Mouse (Mus musculus): ENCODE results near the gene Cldn14.

Gene Cldn14

GRCm38 (mm10) chr16:93944301-93944700 lies 64.3 kb downstream of the Cldn14 start:
- DNase-seq (ENCODE audit: low spot score), result no peak

- DNase-seq (ENCODE audit: low spot score), result no peak
Observed at GRCm38 (mm10) chr16:93942796-93943502, 65.7 kb downstream of the Cldn14 start.

DNA sequence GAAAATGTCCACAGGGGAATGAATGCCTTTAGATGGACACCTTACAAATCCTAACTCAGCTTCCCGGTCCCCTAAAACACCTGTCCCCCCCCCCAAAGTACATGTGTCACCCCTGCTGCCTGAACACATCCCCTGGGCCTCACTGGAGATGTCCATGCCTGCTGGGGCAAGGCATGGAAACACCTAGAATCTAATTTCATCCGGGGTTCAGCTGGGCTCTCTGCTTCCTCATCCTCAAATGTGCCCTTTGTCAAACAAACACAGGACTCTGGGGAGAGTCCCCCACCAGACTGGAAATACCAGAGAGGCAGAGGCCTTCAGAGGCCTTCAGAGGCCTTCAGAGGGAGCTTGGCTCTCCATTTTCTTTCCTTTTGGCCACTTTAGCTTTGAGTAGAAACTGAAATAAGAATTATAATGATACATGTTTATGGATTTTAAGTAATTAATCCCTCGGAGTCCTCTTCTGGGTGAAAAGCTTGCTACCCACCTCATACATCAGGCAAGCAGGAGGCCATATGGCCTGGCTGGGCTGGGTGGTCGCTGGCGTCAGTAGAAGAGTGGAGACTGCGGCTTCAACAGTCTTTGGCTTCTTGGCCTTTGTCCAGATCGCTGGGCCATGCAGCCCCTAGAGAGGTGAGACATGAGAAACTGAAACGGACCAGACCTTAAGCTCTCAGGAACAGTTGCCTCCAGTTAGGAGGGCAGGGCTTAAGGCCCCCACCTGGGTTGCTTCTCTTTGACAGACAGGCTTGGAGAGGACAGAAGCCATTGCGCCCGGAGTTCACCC lies 66.7 kb downstream of the Cldn14 start:
- no peak for DNase-seq (ENCODE audit: low spot score)

- DNase-seq (ENCODE audit: low spot score), result no peak
Observed at GRCm38 (mm10) chr16:93939961-93940360, 68.7 kb downstream of the Cldn14 start.

GRCm38 (mm10) chr16:93938400-93938846 lies 70.2 kb downstream of the Cldn14 start:
- peak; percentile 83 for DNase-seq (ENCODE audit: low spot score)

DNA sequence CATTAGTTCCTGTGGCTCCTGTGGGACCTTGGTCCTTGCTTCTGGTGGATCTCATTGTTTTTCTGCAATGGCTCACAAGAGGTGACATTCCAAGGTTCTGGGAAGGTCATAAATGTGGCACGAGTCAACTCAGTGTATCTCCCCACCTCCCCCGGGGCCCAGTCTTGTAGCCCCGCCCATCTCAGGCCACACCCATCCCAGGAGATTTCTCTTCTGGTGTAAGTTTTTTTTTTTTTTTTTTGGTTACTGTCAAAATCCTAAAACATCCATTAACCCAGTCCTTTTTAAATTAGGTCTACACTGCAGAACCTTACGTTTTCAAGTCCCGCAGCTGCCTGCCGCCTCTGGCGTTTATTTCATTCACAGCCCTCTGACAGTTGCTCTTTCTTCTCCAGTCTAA lies 73.6 kb downstream of the Cldn14 start:
- no peak for DNase-seq (ENCODE audit: low spot score)

- no peak for DNase-seq (ENCODE audit: low spot score)
Observed at GRCm38 (mm10) chr16:93934588-93934987, 74.0 kb downstream of the Cldn14 start.

- no peak for DNase-seq (ENCODE audit: low spot score)
Observed at GRCm38 (mm10) chr16:93932185-93933168, 76.2 kb downstream of the Cldn14 start.

DNA sequence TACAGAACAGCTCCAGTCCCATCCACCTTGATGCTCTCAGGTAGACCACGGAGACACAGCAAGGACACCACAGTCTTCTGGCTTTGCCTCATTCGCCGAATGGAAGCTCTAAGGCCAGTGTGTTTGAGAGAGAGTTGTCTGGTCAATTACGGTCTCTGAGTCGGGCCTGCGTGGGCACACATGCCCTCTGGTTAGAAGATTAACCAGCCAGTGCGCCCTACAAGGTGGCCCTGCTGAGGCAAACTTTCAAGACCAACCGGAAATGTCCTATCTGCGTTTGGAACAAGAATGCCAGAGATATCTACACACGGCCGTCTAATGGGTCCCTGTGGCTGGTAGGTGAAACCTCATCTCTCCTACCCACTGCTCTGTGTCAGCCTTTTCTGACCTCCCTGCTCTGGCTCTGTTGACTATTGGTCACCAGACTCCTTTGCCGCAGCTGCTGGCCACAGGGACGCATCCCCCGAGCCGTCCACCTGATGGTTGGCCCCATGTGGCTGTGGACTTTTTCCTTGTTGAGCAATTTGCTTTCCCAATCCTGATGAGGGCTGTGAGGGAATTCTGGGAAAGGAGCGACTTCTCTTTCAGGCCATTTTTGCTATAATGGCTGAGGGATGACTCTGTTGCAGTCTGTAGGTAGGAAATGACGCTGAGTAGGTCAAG lies 79.1 kb downstream of the Cldn14 start:
- DNase-seq (ENCODE audit: low spot score), result no peak

- DNase-seq (ENCODE audit: low spot score), result no peak
Observed at GRCm38 (mm10) chr16:93925684-93926247, 82.9 kb downstream of the Cldn14 start.

DNA sequence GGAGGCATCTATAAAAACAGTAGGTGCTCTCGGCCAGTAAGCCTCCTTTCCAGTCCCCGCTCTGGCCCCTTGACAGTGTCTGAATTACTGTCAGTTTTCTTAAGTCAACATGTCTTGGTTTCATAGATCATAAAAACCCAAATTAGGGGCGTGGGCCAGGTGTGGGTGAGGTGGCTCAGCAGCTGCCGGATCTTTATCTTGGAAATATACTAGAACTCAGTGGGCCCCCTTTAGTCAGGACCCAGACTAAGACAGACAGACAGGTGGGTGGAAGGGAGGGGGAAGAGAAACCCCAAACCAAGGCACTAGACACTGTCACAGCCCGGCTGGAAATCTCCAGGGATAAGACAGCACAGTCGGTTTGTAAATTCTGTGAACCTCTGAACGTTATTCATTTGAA lies 84.8 kb downstream of the Cldn14 start:
- DNase-seq (ENCODE audit: low spot score), result no peak

DNA sequence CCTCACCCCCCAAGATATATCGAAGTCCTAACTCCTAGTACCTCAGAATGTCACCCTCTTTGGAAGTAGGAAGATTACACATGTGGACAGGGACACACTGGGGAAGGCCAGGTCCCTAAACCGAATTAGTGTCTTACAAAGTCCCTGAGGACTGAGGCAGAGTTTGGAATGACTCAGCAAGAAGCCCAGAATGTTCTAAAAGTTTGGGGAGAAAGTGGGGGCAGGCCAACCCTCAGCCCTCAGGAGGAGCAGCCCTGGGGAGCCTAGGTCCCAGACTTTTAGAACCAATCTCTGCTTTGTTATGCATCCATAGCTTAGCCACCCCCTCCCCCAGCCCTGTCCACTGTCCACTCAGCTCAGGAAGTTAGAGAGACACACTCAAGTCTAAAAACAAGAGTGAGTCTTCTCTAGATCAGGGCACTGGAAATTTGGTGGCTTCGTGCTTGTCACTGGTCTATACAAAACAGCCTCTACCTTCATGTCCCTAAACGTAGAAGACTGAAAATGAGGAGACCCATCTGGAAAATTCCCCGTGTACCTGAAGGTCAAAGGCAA lies 85.7 kb downstream of the Cldn14 start:
- DNase-seq (ENCODE audit: low spot score), result no peak

DNA sequence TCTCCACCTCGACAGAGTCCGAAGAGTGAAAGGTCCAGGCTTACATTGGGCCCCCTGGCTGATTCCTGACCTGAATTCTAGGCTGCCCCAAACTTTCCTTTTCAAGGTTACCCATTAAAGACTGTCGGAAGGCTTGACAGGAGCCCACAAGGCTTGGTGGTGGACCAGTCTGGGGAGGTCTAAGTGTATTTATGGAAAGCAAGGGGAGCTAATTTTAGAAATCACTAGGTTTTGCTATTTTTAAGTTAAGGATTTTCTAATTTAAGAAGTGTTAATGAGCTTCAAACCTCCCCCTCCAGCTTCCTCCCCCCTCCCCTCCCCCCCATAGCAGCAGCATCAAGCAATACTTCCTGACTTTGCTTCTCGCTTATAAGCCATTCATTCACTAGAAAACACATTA lies 88.0 kb downstream of the Cldn14 start:
- DNase-seq (ENCODE audit: low spot score), result no peak

- no peak for DNase-seq (ENCODE audit: low spot score)
Observed at GRCm38 (mm10) chr16:93919189-93919588, 89.4 kb downstream of the Cldn14 start.

- DNase-seq (ENCODE audit: low spot score), result no peak
Observed at GRCm38 (mm10) chr16:93918679-93919060, 90.0 kb downstream of the Cldn14 start.

DNA sequence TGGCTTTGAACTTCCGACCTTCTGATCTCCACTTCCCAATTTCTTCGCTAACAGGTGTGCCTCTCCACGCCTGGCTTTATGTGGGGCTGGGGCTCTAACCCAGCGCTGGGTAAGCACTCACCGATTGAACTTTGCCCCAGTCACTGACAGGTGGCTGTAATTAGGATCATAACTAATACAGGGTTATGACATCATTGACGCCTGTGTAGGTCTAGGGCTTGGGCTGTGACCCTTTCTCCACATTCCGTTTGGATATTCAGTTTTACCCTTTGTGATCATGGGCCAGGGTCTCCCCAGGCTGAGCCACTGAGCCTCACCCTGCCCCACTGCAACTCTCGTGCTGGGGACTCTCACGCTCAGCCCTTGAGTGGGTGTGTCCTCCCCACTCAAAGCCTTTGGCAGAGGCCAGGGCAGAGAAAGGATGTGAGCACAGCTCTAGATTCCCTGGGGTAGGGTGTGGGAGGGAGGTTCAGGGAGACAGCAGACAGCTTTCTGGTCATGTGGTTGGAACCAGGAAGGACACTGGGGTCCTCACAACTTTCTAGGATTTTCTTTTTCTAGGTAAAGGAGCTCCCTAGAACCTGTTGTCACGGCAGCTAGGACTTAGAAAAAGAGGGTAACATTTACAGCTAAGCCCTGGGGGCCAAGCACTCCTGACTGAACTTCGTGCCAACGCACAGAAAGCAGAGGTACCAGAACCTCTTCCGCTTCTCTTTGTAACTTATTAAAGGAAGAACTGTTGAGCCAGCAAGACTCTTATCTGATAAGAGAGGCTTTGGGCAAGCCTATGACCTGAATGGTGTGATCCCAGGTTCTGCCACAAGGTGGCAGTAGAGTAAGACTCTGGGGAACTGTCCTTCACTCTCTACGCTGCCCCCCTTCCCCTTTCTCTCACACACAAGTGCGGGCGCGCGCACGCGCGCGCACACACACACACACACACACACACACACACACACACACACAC lies 90.6 kb downstream of the Cldn14 start:
- DNase-seq (ENCODE audit: low spot score), result peak; percentile 93

DNA sequence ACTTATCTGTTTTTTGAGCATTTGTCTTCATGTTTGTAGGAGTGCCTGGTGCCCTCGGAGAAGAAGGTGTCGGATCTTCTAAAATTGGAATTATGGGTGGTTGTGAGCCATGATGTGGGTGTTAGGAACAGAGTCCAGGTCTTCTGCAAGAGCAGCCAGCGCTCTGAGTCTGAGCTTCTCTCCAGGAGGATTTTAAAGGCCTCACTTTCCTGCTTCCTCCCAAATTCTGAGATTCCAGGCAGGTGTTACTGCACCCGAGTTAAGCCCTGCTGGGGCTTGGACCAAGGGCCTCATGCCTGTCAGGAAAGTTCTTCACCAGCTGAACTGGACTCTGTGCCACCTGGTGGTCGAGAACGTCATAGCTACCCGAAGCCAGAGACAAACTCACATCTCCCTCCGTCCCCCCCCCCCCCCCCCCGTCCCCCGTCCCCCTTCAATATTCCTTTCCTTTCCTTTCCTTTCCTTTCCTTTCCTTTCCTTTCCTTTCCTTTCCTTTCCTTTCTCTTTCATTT lies 93.2 kb downstream of the Cldn14 start:
- DNase-seq (ENCODE audit: low spot score), result peak; percentile 53

DNA sequence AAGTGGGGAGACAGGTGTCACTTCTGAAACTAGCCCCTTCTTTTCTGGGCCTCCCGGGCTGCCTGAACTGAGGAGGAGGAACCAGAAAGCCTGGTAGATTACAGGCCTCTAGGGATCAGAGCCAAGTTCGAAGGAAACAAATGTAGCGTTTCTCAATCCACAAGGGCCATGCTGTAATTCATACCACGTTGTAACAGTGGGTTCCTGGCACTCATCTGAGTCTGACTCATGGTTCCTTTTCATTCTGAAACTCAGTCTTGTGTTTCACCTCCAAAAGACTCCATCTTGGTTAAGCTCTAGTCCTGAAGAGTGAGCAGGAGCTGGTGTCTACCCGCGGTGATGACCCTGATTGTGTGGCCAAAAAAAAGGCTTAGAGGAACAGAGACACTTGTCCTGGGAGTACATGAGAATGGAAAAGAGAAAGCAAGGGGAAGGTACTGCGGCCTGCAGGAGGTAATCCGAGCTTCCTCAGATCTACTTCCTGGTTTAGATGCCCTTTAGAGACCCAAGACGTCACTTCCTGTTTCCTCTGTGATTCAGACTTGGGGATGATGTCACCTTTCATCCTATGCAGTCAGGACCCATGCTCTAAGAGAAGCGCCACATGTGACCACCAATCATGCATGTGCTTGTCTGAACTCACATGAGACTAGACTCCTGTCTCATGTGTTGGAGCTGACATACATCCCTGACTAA lies 94.6 kb downstream of the Cldn14 start:
- DNase-seq (ENCODE audit: low spot score), result no peak

DNA sequence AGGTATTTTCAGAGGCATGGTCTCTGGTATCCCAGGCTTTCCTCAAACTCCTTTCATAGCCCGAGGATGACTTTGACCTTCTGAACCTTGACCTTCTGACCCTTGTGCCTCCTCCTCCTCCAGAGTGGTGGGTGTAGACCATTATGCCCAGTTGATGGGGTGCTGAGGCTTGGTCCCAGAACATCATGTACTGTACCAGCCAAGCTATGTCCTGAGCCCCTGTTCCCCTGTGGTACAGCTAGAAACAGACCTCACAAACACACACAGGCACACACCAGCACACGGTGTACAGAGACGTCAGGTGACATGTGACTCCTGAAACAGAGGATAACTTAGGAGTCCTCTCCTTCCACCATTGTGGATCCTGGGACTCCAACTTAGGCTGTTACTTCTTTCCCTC lies 95.8 kb downstream of the Cldn14 start:
- DNase-seq (ENCODE audit: low spot score), result no peak
